ENCODE assay signal across 16 mouse cellular contexts in the genomic region with DNA sequence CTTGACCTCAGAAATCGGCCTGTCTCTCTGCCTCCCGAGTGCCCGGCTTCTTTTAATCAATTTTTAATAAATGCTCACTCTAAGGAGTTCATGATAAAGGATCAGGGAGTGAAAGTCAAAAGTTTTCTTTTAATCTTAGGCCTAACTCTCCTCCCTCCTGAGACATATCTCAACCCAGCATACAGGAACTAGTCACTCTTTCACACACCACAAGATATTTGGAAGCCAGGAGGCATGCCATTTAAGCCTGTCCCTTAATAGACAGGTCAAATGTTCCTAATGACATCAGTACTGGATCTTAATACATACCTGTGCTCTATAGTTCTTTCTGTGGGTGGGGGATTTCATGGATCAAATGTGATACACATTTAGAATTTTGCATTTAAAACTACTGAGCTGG. TPM values are rescaled to one million over a fixed set of nuclear protein-coding genes. Genes with fewer than 3 reads are reported as not detected.
DNase-seq lines count a peak whose midpoint lies in the region; ATAC-seq lines count a peak whose summit lies in the region.
"Had no signal": no experiment of that assay in that cellular context is flagged by ENCODE, and none has a peak within 500 bp of the region (broad histone marks: within the 10 kb centered on the region; RNA-seq: fewer than 3 reads in every experiment).

No protein-coding gene starts in this region.

- no peak for ATAC-seq in heart, embryonic 13.5 days (ENCODE audit: extremely low read depth, insufficient number of reproducible peaks, low FRiP score, low TSS enrichment)
- no peak for ATAC-seq in lung, embryonic 15.5 days (ENCODE audit: borderline replicate concordance, extremely low read depth, low FRiP score, low TSS enrichment)
- no peak for ATAC-seq in midbrain, embryonic 16.5 days

- 0 out of 2 replicates have a peak overlapping the region, but pooled peaks have one; percentile 75 for H3K4me3 ChIP-seq in heart, embryonic 13.5 days
- H3K4me3 ChIP-seq in heart, embryonic 10.5 days = no peak overlapping the region
- 0 out of 2 replicates have a peak overlapping the region, but pooled peaks have one; percentile 77 for H3K4me3 ChIP-seq in lung, embryonic 15.5 days
- peak overlapping the region; percentile 99; the same call in 1 of the 2 replicates for H3K4me3 ChIP-seq in embryonic facial prominence, embryonic 10.5 days
- no peak overlapping the region; the same call in 1 of the 2 replicates for H3K4me3 ChIP-seq in midbrain, embryonic 16.5 days (ENCODE audit: low read depth, low read length)

- peaks cover 24% of the 10 kb centered on the region for H3K4me1 ChIP-seq in heart, embryonic 13.5 days
- H3K4me1 ChIP-seq in heart, embryonic 10.5 days = peaks cover 16% of the 10 kb centered on the region
- peaks cover 11% of the 10 kb centered on the region for H3K4me1 ChIP-seq in lung, embryonic 15.5 days
- peaks cover 16% of the 10 kb centered on the region for H3K4me1 ChIP-seq in embryonic facial prominence, embryonic 10.5 days
- H3K4me1 ChIP-seq in midbrain, embryonic 16.5 days (ENCODE audit: control insufficient read depth, insufficient read depth, low read length) = peaks cover 20% of the 10 kb centered on the region

- 90% methylated on average over 3 of the region's 3 CpGs for WGBS in heart, embryonic 13.5 days
- WGBS in heart, embryonic 10.5 days = 96% methylated on average over 3 of the region's 3 CpGs
- WGBS in lung, embryonic 15.5 days = 77% methylated on average over 3 of the region's 3 CpGs
- 92% methylated on average over 3 of the region's 3 CpGs for WGBS in embryonic facial prominence, embryonic 10.5 days
- 97% methylated on average over 3 of the region's 3 CpGs for WGBS in midbrain, embryonic 16.5 days

- H3K36me3 ChIP-seq in heart, embryonic 13.5 days = peaks cover 38% of the 10 kb centered on the region
- peaks cover 40% of the 10 kb centered on the region for H3K36me3 ChIP-seq in heart, embryonic 10.5 days
- H3K36me3 ChIP-seq in lung, embryonic 15.5 days = peaks cover 28% of the 10 kb centered on the region
- peaks cover 41% of the 10 kb centered on the region for H3K36me3 ChIP-seq in embryonic facial prominence, embryonic 10.5 days (replicated peaks)
- H3K36me3 ChIP-seq in midbrain, embryonic 16.5 days (ENCODE audit: control insufficient read depth, insufficient read depth, low read length) = peaks cover 21% of the 10 kb centered on the region

- H3K9ac ChIP-seq in heart, embryonic 13.5 days = peak overlapping the region; percentile 93; the same call in 1 of the 2 replicates
- no peak overlapping the region for H3K9ac ChIP-seq in lung, embryonic 15.5 days
- H3K9ac ChIP-seq in midbrain, embryonic 16.5 days (ENCODE audit: low read depth, low read length) = no peak overlapping the region
- H3K9ac ChIP-seq: neural tube, embryonic 12.5 days had no signal

- no peaks in the 10 kb centered on the region for H3K9me3 ChIP-seq in heart, embryonic 13.5 days
- H3K9me3 ChIP-seq in heart, embryonic 10.5 days = no peaks in the 10 kb centered on the region
- H3K9me3 ChIP-seq in lung, embryonic 15.5 days = no peaks in the 10 kb centered on the region
- no peaks in the 10 kb centered on the region for H3K9me3 ChIP-seq in embryonic facial prominence, embryonic 10.5 days
- no peaks in the 10 kb centered on the region for H3K9me3 ChIP-seq in midbrain, embryonic 16.5 days (replicated peaks; ENCODE audit: control insufficient read depth, low read length, poor library complexity, severe bottlenecking)
- H3K9me3 ChIP-seq: neural tube, embryonic 12.5 days had no signal

- no peak overlapping the region for H3K27ac ChIP-seq in heart, embryonic 13.5 days (replicated peaks)
- H3K27ac ChIP-seq in heart, embryonic 10.5 days = no peak overlapping the region
- no peak overlapping the region for H3K27ac ChIP-seq in lung, embryonic 15.5 days
- no peak overlapping the region for H3K27ac ChIP-seq in embryonic facial prominence, embryonic 10.5 days (replicated peaks)
- H3K27ac ChIP-seq in midbrain, embryonic 16.5 days (ENCODE audit: low read length) = no peak overlapping the region
- H3K27ac ChIP-seq: neural tube, embryonic 12.5 days had no signal

- no peak for DNase-seq in heart, embryonic 10.5 days (ENCODE audit: low spot score)
- DNase-seq in lung, postnatal 10 days = no peak
- DNase-seq in embryonic facial prominence, embryonic 10.5 days (ENCODE audit: low spot score) = no peak
- DNase-seq in frontal cortex, postnatal 36 days (ENCODE audit: low spot score in 2 of 2) = no peak
- no peak for DNase-seq in gastrocnemius, adult 18-20 months (ENCODE audit: low spot score)
- DNase-seq: adrenal gland, postnatal 36 days; gastrocnemius, postnatal 36 days; kidney, adult 2 months; left cerebral cortex, postnatal 4 days; lung, postnatal 4 days; retina, postnatal 1 day; thymus, postnatal 14 days had no signal

- peak overlapping the region; percentile 86; the same call in 1 of the 2 replicates for H3K4me2 ChIP-seq in heart, embryonic 13.5 days
- peak overlapping the region; percentile 65; the same call in 1 of the 2 replicates for H3K4me2 ChIP-seq in lung, embryonic 15.5 days
- peak overlapping the region; percentile 56 for H3K4me2 ChIP-seq in midbrain, embryonic 16.5 days (ENCODE audit: low read length)

- H3K27me3 ChIP-seq in heart, embryonic 13.5 days (replicated peaks) = no peaks in the 10 kb centered on the region
- H3K27me3 ChIP-seq in heart, embryonic 10.5 days (ENCODE audit: insufficient read depth, poor library complexity, severe bottlenecking) = no peaks in the 10 kb centered on the region
- H3K27me3 ChIP-seq in lung, embryonic 15.5 days = no peaks in the 10 kb centered on the region
- H3K27me3 ChIP-seq in embryonic facial prominence, embryonic 10.5 days (replicated peaks; ENCODE audit: low read depth, poor library complexity, severe bottlenecking) = no peaks in the 10 kb centered on the region
- H3K27me3 ChIP-seq in midbrain, embryonic 16.5 days (ENCODE audit: control insufficient read depth, insufficient read depth, low read depth, low read length) = no peaks in the 10 kb centered on the region
- H3K27me3 ChIP-seq: neural tube, embryonic 12.5 days had no signal

RNA-seq across cellular contexts. Expression of gene Med17, which starts 1.4 kb away (rescaled TPM):
- polyA plus RNA-seq in heart, embryonic 13.5 days (2015; fragmentation: Nextera tagmentation; extraction: Ambion mirVana) = 20.6 and 21.1 TPM in 2 replicates
- polyA plus RNA-seq in heart, embryonic 10.5 days (2016; fragmentation: Nextera tagmentation; extraction: Ambion mirVana) = 23.8 and 31.7 TPM in 2 replicates
- 34.4 and 35.7 TPM in 2 replicates for polyA plus RNA-seq in lung, embryonic 15.5 days (2015; fragmentation: Nextera tagmentation; extraction: Ambion mirVana)
- 37.2 and 42.1 TPM in 2 replicates for polyA plus RNA-seq in embryonic facial prominence, embryonic 10.5 days (2016; fragmentation: Nextera tagmentation; extraction: Ambion mirVana)
- 29.1 and 29.7 TPM in 2 replicates for polyA plus RNA-seq in midbrain, embryonic 16.5 days (2015; fragmentation: Nextera tagmentation; extraction: Ambion mirVana)
- total RNA-seq in gastrocnemius, adult 18-20 months (2021) = 10 to 100 TPM in 1 of 2 experiments, 1 to 10 TPM in 1; 8.4 to 12.5 TPM

RNA-seq across cellular contexts. Expression of gene Taf1d, which starts 27.7 kb away (rescaled TPM):
- 43.5 and 46.9 TPM in 2 replicates for polyA plus RNA-seq in heart, embryonic 13.5 days (2015; fragmentation: Nextera tagmentation; extraction: Ambion mirVana)
- polyA plus RNA-seq in heart, embryonic 10.5 days (2016; fragmentation: Nextera tagmentation; extraction: Ambion mirVana) = 50.8 and 72.8 TPM in 2 replicates
- 67.5 and 67.7 TPM in 2 replicates for polyA plus RNA-seq in lung, embryonic 15.5 days (2015; fragmentation: Nextera tagmentation; extraction: Ambion mirVana)
- polyA plus RNA-seq in embryonic facial prominence, embryonic 10.5 days (2016; fragmentation: Nextera tagmentation; extraction: Ambion mirVana) = 96.7 and 101 TPM in 2 replicates
- polyA plus RNA-seq in midbrain, embryonic 16.5 days (2015; fragmentation: Nextera tagmentation; extraction: Ambion mirVana) = 39.7 and 44.7 TPM in 2 replicates
- 10 to 100 TPM; 71.8 to 99.0 TPM for total RNA-seq in gastrocnemius, adult 18-20 months (2021)

RNA-seq across cellular contexts. Expression of gene 4931406C07Rik, which starts 27.9 kb away (rescaled TPM):
- 6.1 and 6.5 TPM in 2 replicates for polyA plus RNA-seq in heart, embryonic 13.5 days (2015; fragmentation: Nextera tagmentation; extraction: Ambion mirVana)
- polyA plus RNA-seq in heart, embryonic 10.5 days (2016; fragmentation: Nextera tagmentation; extraction: Ambion mirVana) = 5.9 and 6.3 TPM in 2 replicates
- polyA plus RNA-seq in lung, embryonic 15.5 days (2015; fragmentation: Nextera tagmentation; extraction: Ambion mirVana) = 9.0 and 10.0 TPM in 2 replicates
- 5.4 and 6.8 TPM in 2 replicates for polyA plus RNA-seq in embryonic facial prominence, embryonic 10.5 days (2016; fragmentation: Nextera tagmentation; extraction: Ambion mirVana)
- 13.9 and 14.7 TPM in 2 replicates for polyA plus RNA-seq in midbrain, embryonic 16.5 days (2015; fragmentation: Nextera tagmentation; extraction: Ambion mirVana)
- 1 to 10 TPM; 3.6 to 4.0 TPM for total RNA-seq in gastrocnemius, adult 18-20 months (2021)

RNA-seq across cellular contexts. Expression of gene Vstm5, which starts 39.5 kb away (rescaled TPM):
- polyA plus RNA-seq in heart, embryonic 13.5 days (2015; fragmentation: Nextera tagmentation; extraction: Ambion mirVana) = 2.6 TPM in 2 replicates
- 1.7 and 2.6 TPM in 2 replicates for polyA plus RNA-seq in heart, embryonic 10.5 days (2016; fragmentation: Nextera tagmentation; extraction: Ambion mirVana)
- 0.82 and 1.3 TPM in 2 replicates for polyA plus RNA-seq in lung, embryonic 15.5 days (2015; fragmentation: Nextera tagmentation; extraction: Ambion mirVana)
- polyA plus RNA-seq in embryonic facial prominence, embryonic 10.5 days (2016; fragmentation: Nextera tagmentation; extraction: Ambion mirVana) = 1.1 and 1.2 TPM in 2 replicates
- 22.0 and 29.5 TPM in 2 replicates for polyA plus RNA-seq in midbrain, embryonic 16.5 days (2015; fragmentation: Nextera tagmentation; extraction: Ambion mirVana)
- total RNA-seq in gastrocnemius, adult 18-20 months (2021) = under 1 TPM in 1 of 2 experiments, not detected in 1; 0.14 TPM

Comparison
In these comparisons a context has a peak if more than half of its experiments do, and no peak if none do; other contexts are left out.
1. H3K4me3 ChIP-seq: peak in heart, embryonic 13.5 days (single experiment), lung, embryonic 15.5 days (single experiment) and embryonic facial prominence, embryonic 10.5 days (single experiment); none in heart, embryonic 10.5 days (single experiment) and midbrain, embryonic 16.5 days (single experiment).
2. Peak in every context shown above with its lines, with median percentiles within 50 percentile points of each other: H3K4me2 ChIP-seq.